In genomic region chr6:110139396-110139795, GRCm38 (mm10) we compare ENCODE assay signal across 24 mouse cellular contexts.
DNase-seq lines count a peak whose midpoint lies in the region; ATAC-seq lines count a peak whose summit lies in the region.
"Had no signal": no experiment of that assay in that cellular context is flagged by ENCODE, and none has a peak within 500 bp of the region (broad histone marks: within the 10 kb centered on the region; RNA-seq: fewer than 3 reads in every experiment).

No protein-coding gene starts in this region.

- H3K9me3 ChIP-seq in heart, embryonic 11.5 days (replicated peaks; ENCODE audit: control insufficient read depth, low read length) = no peaks in the 10 kb centered on the region
- no peaks in the 10 kb centered on the region for H3K9me3 ChIP-seq in kidney, embryonic 15.5 days (replicated peaks)
- H3K9me3 ChIP-seq: forebrain, embryonic 15.5 days; hindbrain, embryonic 13.5 days; limb, embryonic 10.5 days; megakaryocyte, embryonic 14.5 days had no signal

- H3K4me1 ChIP-seq in heart, embryonic 11.5 days (ENCODE audit: control insufficient read depth, insufficient read depth, low read length) = peaks cover 3% of the 10 kb centered on the region; the same call in 1 of the 2 replicates
- H3K4me1 ChIP-seq in kidney, embryonic 15.5 days = no peaks in the 10 kb centered on the region
- H3K4me1 ChIP-seq: forebrain, embryonic 15.5 days; hindbrain, embryonic 13.5 days; limb, embryonic 10.5 days; megakaryocyte, embryonic 14.5 days had no signal

- peak overlapping the region; percentile 46; the same call in 1 of the 2 replicates for H3K27ac ChIP-seq in heart, embryonic 11.5 days (ENCODE audit: low read depth, low read length)
- no peak overlapping the region for H3K27ac ChIP-seq in kidney, embryonic 15.5 days
- H3K27ac ChIP-seq: forebrain, embryonic 15.5 days; hindbrain, embryonic 13.5 days; kidney, postnatal 0 days; left cerebral cortex, adult 2 months; limb, embryonic 10.5 days had no signal

- H3K36me3 ChIP-seq in heart, embryonic 11.5 days (ENCODE audit: control insufficient read depth, insufficient read depth, low read length) = no peaks in the 10 kb centered on the region
- H3K36me3 ChIP-seq in kidney, embryonic 15.5 days = no peaks in the 10 kb centered on the region
- H3K36me3 ChIP-seq: forebrain, embryonic 15.5 days; hindbrain, embryonic 13.5 days; limb, embryonic 10.5 days had no signal

- no peak for DNase-seq in heart, postnatal 14 days
- DNase-seq in 3134 (ENCODE audit: extremely low read depth, insufficient read length, low spot score) (peak; percentile 61), 3T3-L1 (ENCODE audit: low read depth, low spot score) (peak; percentile 35)
- DNase-seq in fibroblast of lung, adult 2 months (ENCODE audit: low read depth) = peak; percentile 36
- DNase-seq in kidney, postnatal 36 days = no peak
- DNase-seq: adrenal gland, adult 8-10 months; cerebellum, adult 2 months; cerebellum, postnatal 36 days; gastrocnemius, postnatal 25 days; kidney, adult 18-20 months; liver; lung, postnatal 14 days; midbrain, embryonic 14.5 days; right cerebral cortex, postnatal 25 days; spleen, adult 18-20 months had no signal

- peak; percentile 56; the same call in 1 of the 2 replicates for ATAC-seq in heart, embryonic 11.5 days (replicated peaks; ENCODE audit: insufficient number of reproducible peaks, low FRiP score, low TSS enrichment)
- ATAC-seq in kidney, embryonic 15.5 days (replicated peaks; ENCODE audit: low FRiP score) = no peak
- ATAC-seq: forebrain, embryonic 15.5 days; Patski had no signal

- 42% methylated on average over 2 of the region's 2 CpGs for WGBS in heart, embryonic 11.5 days (ENCODE audit: insufficient replicate concordance)
- 85% methylated on average over 2 of the region's 2 CpGs for WGBS in kidney, embryonic 15.5 days

- H3K4me3 ChIP-seq in heart, embryonic 11.5 days (ENCODE audit: low read depth, low read length) = no peak overlapping the region
- no peak overlapping the region for H3K4me3 ChIP-seq in kidney, embryonic 15.5 days (replicated peaks)
- H3K4me3 ChIP-seq: forebrain, embryonic 15.5 days; hindbrain, embryonic 13.5 days; left cerebral cortex, adult 2 months; limb, embryonic 10.5 days; megakaryocyte, embryonic 14.5 days had no signal

- no peak overlapping the region for H3K4me2 ChIP-seq in heart, embryonic 11.5 days
- H3K4me2 ChIP-seq in kidney, embryonic 15.5 days = no peak overlapping the region
- H3K4me2 ChIP-seq: forebrain, embryonic 15.5 days; hindbrain, embryonic 13.5 days had no signal

- H3K9ac ChIP-seq in heart, embryonic 11.5 days (ENCODE audit: low read depth, low read length) = no peak overlapping the region
- H3K9ac ChIP-seq in kidney, embryonic 15.5 days = no peak overlapping the region
- H3K9ac ChIP-seq: forebrain, embryonic 15.5 days; hindbrain, embryonic 13.5 days had no signal

- intact Hi-C loops in heart, postnatal 14 days (cut with DNase I) = no loop called here

- no peaks in the 10 kb centered on the region for H3K27me3 ChIP-seq in heart, embryonic 11.5 days (ENCODE audit: control insufficient read depth, insufficient read depth, low read length)
- no peaks in the 10 kb centered on the region for H3K27me3 ChIP-seq in kidney, embryonic 15.5 days
- H3K27me3 ChIP-seq: forebrain, embryonic 15.5 days; hindbrain, embryonic 13.5 days; megakaryocyte, embryonic 14.5 days; Patski had no signal

Comparison
In these comparisons a context has a peak if more than half of its experiments do, and no peak if none do; other contexts are left out.
1. DNase-seq: peak in 3134 (single experiment), 3T3-L1 (single experiment) and fibroblast of lung, adult 2 months (single experiment); none in heart, postnatal 14 days (0 of 2) and kidney, postnatal 36 days (0 of 2).